30 mouse cellular contexts compared by ENCODE assay signal in the genomic region with DNA sequence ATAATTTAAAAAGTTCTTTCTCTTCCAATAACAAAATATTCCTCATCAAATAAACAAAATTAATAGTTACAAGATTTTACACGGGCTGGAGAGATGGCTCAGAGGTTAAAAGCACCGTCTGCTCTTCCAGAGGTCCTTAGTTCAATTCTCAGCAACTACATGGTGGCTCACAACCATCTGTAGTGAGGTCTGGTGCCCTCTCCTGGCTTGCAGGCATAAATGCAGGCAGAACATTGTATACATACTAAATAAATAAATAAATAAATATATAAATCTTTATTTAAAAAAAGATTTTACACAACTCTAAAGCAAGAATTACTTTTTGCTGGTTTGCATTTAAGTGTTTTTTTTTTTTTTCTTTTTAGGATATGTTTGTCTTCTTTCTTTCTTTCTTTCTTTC. TPM values are rescaled to one million over a fixed set of nuclear protein-coding genes. Genes with fewer than 3 reads are reported as not detected.
DNase-seq lines count a peak whose midpoint lies in the region; ATAC-seq and TF ChIP-seq lines count a peak whose summit lies in the region.
"Had no signal": no experiment of that assay in that cellular context is flagged by ENCODE, and none has a peak within 500 bp of the region (broad histone marks: within the 10 kb centered on the region; RNA-seq: fewer than 3 reads in every experiment).

No protein-coding gene starts in this region.

- DNase-seq in kidney, postnatal 0 days (ENCODE audit: low spot score) = no peak
- DNase-seq in kidney, postnatal 25 days = no peak
- DNase-seq in lung, adult 2 months = no peak
- DNase-seq in lung, postnatal 4 days = no peak
- DNase-seq in MEL (ENCODE audit: low read depth, low spot score) = peak; percentile 38
- peak; percentile 31 for DNase-seq in induced T-regulatory cell, adult 2 months (ENCODE audit: low read depth)
- DNase-seq in urinary bladder, adult 18-20 months (ENCODE audit: low spot score in 2 of 2) = no peak
- DNase-seq: adrenal gland, adult 8-10 months; cerebellum, adult 8-10 months; cerebellum, postnatal 36 days; gastrocnemius, postnatal 14 days; heart, adult 11 months; heart, postnatal 14 days; kidney, adult 9 months; kidney, postnatal 4 days; liver, embryonic 13.5 days had no signal

- H3K9ac ChIP-seq in kidney, postnatal 0 days (ENCODE audit: low read depth, low read length) = no peak overlapping the region
- H3K9ac ChIP-seq in MEL (ENCODE audit: control insufficient read depth, low read depth, low read length, poor library complexity, severe bottlenecking) = no peak overlapping the region
- H3K9ac ChIP-seq: forebrain, embryonic 13.5 days; heart, embryonic 13.5 days; hindbrain, embryonic 12.5 days; liver, embryonic 13.5 days; midbrain, embryonic 13.5 days had no signal

- no peaks in the 10 kb centered on the region for H3K9me3 ChIP-seq in kidney, postnatal 0 days (replicated peaks; ENCODE audit: low read length)
- H3K9me3 ChIP-seq in MEL (replicated peaks; ENCODE audit: insufficient read depth, low read length) = no peaks in the 10 kb centered on the region
- H3K9me3 ChIP-seq: forebrain, embryonic 13.5 days; heart, embryonic 13.5 days; hindbrain, embryonic 12.5 days; limb, embryonic 10.5 days; liver, embryonic 13.5 days; megakaryocyte, embryonic 14.5 days; midbrain, embryonic 13.5 days had no signal

- H3K4me1 ChIP-seq in kidney, postnatal 0 days (replicated peaks; ENCODE audit: insufficient read depth, low read length) = no peaks in the 10 kb centered on the region
- H3K4me1 ChIP-seq in lung, adult 2 months (ENCODE audit: control insufficient read depth, insufficient read depth, low read length) = no peaks in the 10 kb centered on the region
- no peaks in the 10 kb centered on the region for H3K4me1 ChIP-seq in MEL (ENCODE audit: control insufficient read depth in 1 of 2, insufficient read depth in 2 of 2, low read length in 2 of 2)
- H3K4me1 ChIP-seq: forebrain, embryonic 13.5 days; heart, embryonic 13.5 days; hindbrain, embryonic 12.5 days; limb, embryonic 10.5 days; liver, embryonic 13.5 days; midbrain, embryonic 13.5 days had no signal

- H3K27ac ChIP-seq in kidney, postnatal 0 days = no peak overlapping the region
- no peak overlapping the region for H3K27ac ChIP-seq in MEL (ENCODE audit: control insufficient read depth, low read depth, low read length)
- H3K27ac ChIP-seq: forebrain, embryonic 13.5 days; heart, embryonic 13.5 days; hindbrain, embryonic 12.5 days; limb, embryonic 10.5 days; liver, embryonic 13.5 days; midbrain, embryonic 13.5 days had no signal

- peaks cover 6% of the 10 kb centered on the region for H3K79me2 ChIP-seq in MEL (ENCODE audit: control insufficient read depth, insufficient read depth, low read length, poor library complexity)

- no peak for ATAC-seq in kidney, postnatal 0 days (replicated peaks; ENCODE audit: low FRiP score, low read depth)
- ATAC-seq: activated CD4-positive, CD25-positive, alpha-beta regulatory T cell, adult 4 months; forebrain, embryonic 13.5 days; inflammation-experienced regulatory T-cells, adult 6 months; midbrain, embryonic 13.5 days had no signal

- no peaks in the 10 kb centered on the region for H3K27me3 ChIP-seq in kidney, postnatal 0 days (ENCODE audit: insufficient read depth, low read length)
- H3K27me3 ChIP-seq in MEL (ENCODE audit: control insufficient read depth in 1 of 2, insufficient read depth in 2 of 2, low read length in 2 of 2) = no peaks in the 10 kb centered on the region
- H3K27me3 ChIP-seq: forebrain, embryonic 13.5 days; heart, embryonic 13.5 days; hindbrain, embryonic 12.5 days; liver, embryonic 13.5 days; megakaryocyte, embryonic 14.5 days; midbrain, embryonic 13.5 days had no signal

- no peak overlapping the region for H3K4me2 ChIP-seq in kidney, postnatal 0 days (ENCODE audit: low read length)
- H3K4me2 ChIP-seq: forebrain, embryonic 13.5 days; heart, embryonic 13.5 days; hindbrain, embryonic 12.5 days; liver, embryonic 13.5 days; midbrain, embryonic 13.5 days had no signal

- TF ChIP-seq RAD21 in MEL (IDR thresholded peaks at IDR 0.05; ENCODE audit: low read depth, low read length) = peak; percentile 19

- no peak overlapping the region for H3K4me3 ChIP-seq in kidney, postnatal 0 days (replicated peaks; ENCODE audit: low read depth, low read length)
- no peak overlapping the region for H3K4me3 ChIP-seq in lung, adult 2 months (replicated peaks; ENCODE audit: extremely low read depth, low read depth, low read length)
- H3K4me3 ChIP-seq in MEL (ENCODE audit: control insufficient read depth in 1 of 2, insufficient read depth in 1 of 2, low read depth in 2 of 2, low read length in 2 of 2) = no peak overlapping the region
- H3K4me3 ChIP-seq: forebrain, embryonic 13.5 days; heart, embryonic 13.5 days; hindbrain, embryonic 12.5 days; limb, embryonic 10.5 days; liver, embryonic 13.5 days; megakaryocyte, embryonic 14.5 days; midbrain, embryonic 13.5 days had no signal

- no peak for TF ChIP-seq EP300 in MEL (IDR thresholded peaks at IDR 0.05; ENCODE audit: low read depth in 1 of 2, low read length in 2 of 2)

- WGBS in kidney, postnatal 0 days = 94% methylated on average over 2 of the region's 2 CpGs
- WGBS in lung, adult 2 months = 95% methylated on average over 2 of the region's 2 CpGs

- no peak for TF ChIP-seq POLR2A in lung, adult 2 months (IDR thresholded peaks at IDR 0.05; ENCODE audit: borderline replicate concordance, extremely low read depth, low read depth, low read length)
- no peak for TF ChIP-seq POLR2A in MEL (IDR thresholded peaks at IDR 0.05; ENCODE audit: control insufficient read depth in 1 of 2, insufficient read depth in 1 of 2, low read depth in 1 of 2, low read length in 2 of 2, poor library complexity in 1 of 2)

- H3K36me3 ChIP-seq in kidney, postnatal 0 days (ENCODE audit: insufficient read depth, low read length) = peaks cover 32% of the 10 kb centered on the region
- H3K36me3 ChIP-seq in MEL (ENCODE audit: control insufficient read depth in 1 of 2, insufficient read depth in 2 of 2, low read length in 2 of 2) = peaks cover 3 to 62% of the 10 kb centered on the region in 2 experiments

- peak; percentile 35; the same call in 1 of the 2 replicates for TF ChIP-seq CTCF in kidney, postnatal 0 days (IDR thresholded peaks at IDR 0.05; ENCODE audit: low read depth)
- peak; percentile 20; the same call in 1 of the 2 replicates for TF ChIP-seq CTCF in lung, adult 2 months (IDR thresholded peaks at IDR 0.05; ENCODE audit: insufficient read depth, low read length)
- TF ChIP-seq CTCF in MEL (IDR thresholded peaks at IDR 0.05 in 2 of 3, conservative IDR thresholded peaks at IDR 0.05 in 1 of 3; ENCODE audit: control insufficient read depth in 1 of 3, insufficient read depth in 1 of 3, low read depth in 2 of 3, low read length in 3 of 3, poor library complexity in 1 of 3, severe bottlenecking in 1 of 3) = peak; percentile 34 to 36 (median 36); a peak in 4 of 6 replicates

TF ChIP-seq in MEL, 35 proteins besides CTCF, POLR2A, EP300 and RAD21:
- TF ChIP-seq E2F4 (IDR thresholded peaks at IDR 0.05; ENCODE audit: borderline replicate concordance, low read depth, low read length) (no peak), TAL1 (IDR thresholded peaks at IDR 0.05; ENCODE audit: low read length) (no peak), HCFC1 (IDR thresholded peaks at IDR 0.05; ENCODE audit: low read depth, low read length) (no peak), USF2 (IDR thresholded peaks at IDR 0.05; ENCODE audit: borderline replicate concordance in 1 of 2, insufficient read depth in 1 of 2, low read depth in 1 of 2, low read length in 2 of 2) (no peak), MAZ (IDR thresholded peaks at IDR 0.05; ENCODE audit: low read depth, low read length) (no peak), SMC3 (IDR thresholded peaks at IDR 0.05; ENCODE audit: low read depth, low read length) (no peak)

RNA-seq across cellular contexts. Expression of gene Gm20671, which starts 13.1 kb away (rescaled TPM):
- polyA plus RNA-seq in kidney, postnatal 0 days (2015; fragmentation: Nextera tagmentation; extraction: Ambion mirVana) = not detected in 2 replicates
- 10.5 and 12.4 TPM in 2 replicates for polyA plus RNA-seq in lung, adult 2 months (2012; rRNA removed)
- total RNA-seq in MEL (2012; rRNA removed) = not detected in 2 replicates
- polyA plus RNA-seq in MEL (2012; ENCODE audit: insufficient read depth in 1 of 2, insufficient read length in 2 of 2, low read depth in 1 of 2, low replicate concordance in 2 of 2, missing spikeins in 1 of 2) = 1 to 10 TPM in 1 of 2 experiments, not detected in 1; 7.3 TPM
- total RNA-seq: adrenal gland, adult 8-10 months; gastrocnemius, postnatal 14 days; heart, postnatal 14 days; layer of hippocampus, postnatal 10 days; left cerebral cortex, adult 8-10 months had no signal
- polyA plus RNA-seq: activated CD4-positive, CD25-positive, alpha-beta regulatory T cell, adult 4 months; embryonic facial prominence, embryonic 14.5 days; forebrain, embryonic 13.5 days; heart, embryonic 13.5 days; hindbrain, embryonic 12.5 days; inflammation-experienced regulatory T-cells, adult 6 months; limb, embryonic 10.5 days; liver, embryonic 13.5 days; midbrain, embryonic 13.5 days; neural tube, embryonic 11.5 days; thymus, postnatal 0 days; urinary bladder, adult 2 months had no signal

RNA-seq across cellular contexts. Expression of gene Prr14l, which starts 14.0 kb away (rescaled TPM):
- 8.5 and 11.0 TPM in 2 replicates for polyA plus RNA-seq in kidney, postnatal 0 days (2015; fragmentation: Nextera tagmentation; extraction: Ambion mirVana)
- 12.7 and 15.4 TPM in 2 replicates for polyA plus RNA-seq in lung, adult 2 months (2012; rRNA removed)
- total RNA-seq in MEL (2012; rRNA removed) = 36.0 and 37.0 TPM in 2 replicates
- 100 to 1,000 TPM in 1 of 2 experiments, 10 to 100 TPM in 1; 39.9 to 135 TPM for polyA plus RNA-seq in MEL (2012; ENCODE audit: insufficient read depth in 1 of 2, insufficient read length in 2 of 2, low read depth in 1 of 2, low replicate concordance in 2 of 2, missing spikeins in 1 of 2)

RNA-seq across cellular contexts. Expression of gene Depdc5, which starts 23.5 kb away (rescaled TPM):
- 9.6 and 10.7 TPM in 2 replicates for polyA plus RNA-seq in kidney, postnatal 0 days (2015; fragmentation: Nextera tagmentation; extraction: Ambion mirVana)
- polyA plus RNA-seq in lung, adult 2 months (2012; rRNA removed) = 11.1 and 17.1 TPM in 2 replicates
- total RNA-seq in MEL (2012; rRNA removed) = 18.0 and 20.3 TPM in 2 replicates
- polyA plus RNA-seq in MEL (2012; ENCODE audit: insufficient read depth in 1 of 2, insufficient read length in 2 of 2, low read depth in 1 of 2, low replicate concordance in 2 of 2, missing spikeins in 1 of 2) = 10 to 100 TPM in 1 of 2 experiments, not detected in 1; 23.9 TPM

RNA-seq across cellular contexts. Expression of gene Pisd, which starts 54.6 kb away (rescaled TPM):
- polyA plus RNA-seq in kidney, postnatal 0 days (2015; fragmentation: Nextera tagmentation; extraction: Ambion mirVana) = 74.8 and 78.3 TPM in 2 replicates
- polyA plus RNA-seq in lung, adult 2 months (2012; rRNA removed) = 89.6 and 90.7 TPM in 2 replicates
- 57.4 and 59.5 TPM in 2 replicates for total RNA-seq in MEL (2012; rRNA removed)
- polyA plus RNA-seq in MEL (2012; ENCODE audit: insufficient read depth in 1 of 2, insufficient read length in 2 of 2, low read depth in 1 of 2, low replicate concordance in 2 of 2, missing spikeins in 1 of 2) = 10 to 100 TPM; 70.1 to 76.3 TPM

Comparison
In these comparisons a context has a peak if more than half of its experiments do, and no peak if none do; other contexts are left out.
1. DNase-seq: peak in MEL (single experiment) and induced T-regulatory cell, adult 2 months (single experiment); none in kidney, postnatal 0 days (single experiment), kidney, postnatal 25 days (0 of 2), lung, adult 2 months (single experiment), lung, postnatal 4 days (0 of 2) and urinary bladder, adult 18-20 months (0 of 2).
2. Peak in every context shown above with its lines, with median percentiles within 50 percentile points of each other: CTCF ChIP-seq.